Mouse (Mus musculus): ENCODE results near the gene Zfp663.

Gene Zfp663

DNA sequence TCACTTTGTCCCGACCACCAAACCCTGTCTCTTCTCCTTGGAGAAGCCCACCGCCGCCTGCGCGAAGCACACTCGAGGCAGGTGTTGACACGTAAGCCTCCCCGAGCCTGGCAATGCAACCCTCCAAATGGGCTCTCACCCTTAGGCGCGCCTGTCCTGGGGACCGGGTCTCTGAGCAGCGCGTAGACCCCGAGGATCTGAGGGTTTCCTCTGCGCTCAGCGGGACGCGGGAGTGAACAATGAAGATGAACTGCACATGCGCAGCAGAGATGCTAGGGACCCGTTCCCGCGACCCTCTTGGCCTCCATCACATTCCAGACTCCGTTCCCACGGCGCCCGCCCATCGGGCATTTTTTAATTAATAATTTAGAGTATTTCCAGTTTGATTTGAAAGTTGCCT lies at the start of gene Zfp663:
Gene Zfp663 (minus strand): TSS at position 234 of the 400 bp plus-strand sequence.
- no peak for DNase-seq (ENCODE audit: low spot score in 2 of 2)

DNA sequence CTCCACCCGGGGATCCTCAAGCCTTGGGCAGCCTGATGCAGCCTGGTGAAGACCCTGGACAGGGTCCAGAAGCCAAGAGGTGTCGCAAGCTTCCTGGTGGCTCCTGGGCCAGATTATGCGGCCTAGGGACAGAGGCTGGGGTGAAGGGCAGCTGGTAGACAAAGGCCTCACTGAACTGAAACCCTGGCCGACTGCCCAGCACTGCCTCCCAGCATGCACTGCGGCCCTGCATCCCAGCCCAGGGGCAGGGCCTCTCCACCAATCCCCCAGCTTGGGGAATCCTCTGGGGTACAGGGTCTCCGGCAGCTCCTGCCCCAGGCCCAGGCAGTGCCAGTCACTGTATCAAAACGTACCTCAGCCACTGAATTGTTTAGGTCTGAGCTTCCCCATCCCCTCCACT lies 48.8 kb upstream of the Zfp663 start:
- no peak for DNase-seq (ENCODE audit: low spot score in 2 of 2)

DNA sequence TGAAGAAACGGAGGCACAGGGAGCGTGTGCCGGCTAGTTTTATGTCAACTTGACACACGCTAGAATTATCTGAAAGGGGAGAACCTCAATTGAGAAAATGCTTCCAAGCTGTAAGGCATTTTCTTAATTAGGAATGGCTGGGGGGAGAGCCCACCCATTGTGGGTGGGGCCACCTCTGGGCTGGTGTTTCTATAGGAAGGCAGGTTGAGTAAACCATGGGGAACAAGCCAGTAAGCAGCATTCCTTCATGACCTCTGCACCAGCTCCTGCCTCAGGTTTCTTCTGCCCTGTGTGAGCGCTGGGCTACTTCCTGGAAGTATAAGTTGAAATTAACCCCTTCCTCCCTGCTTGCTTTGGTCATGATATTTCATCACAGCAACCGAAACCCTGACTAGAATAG lies 47.3 kb upstream of the Zfp663 start:
- DNase-seq (ENCODE audit: low spot score in 2 of 2), result no peak

DNA sequence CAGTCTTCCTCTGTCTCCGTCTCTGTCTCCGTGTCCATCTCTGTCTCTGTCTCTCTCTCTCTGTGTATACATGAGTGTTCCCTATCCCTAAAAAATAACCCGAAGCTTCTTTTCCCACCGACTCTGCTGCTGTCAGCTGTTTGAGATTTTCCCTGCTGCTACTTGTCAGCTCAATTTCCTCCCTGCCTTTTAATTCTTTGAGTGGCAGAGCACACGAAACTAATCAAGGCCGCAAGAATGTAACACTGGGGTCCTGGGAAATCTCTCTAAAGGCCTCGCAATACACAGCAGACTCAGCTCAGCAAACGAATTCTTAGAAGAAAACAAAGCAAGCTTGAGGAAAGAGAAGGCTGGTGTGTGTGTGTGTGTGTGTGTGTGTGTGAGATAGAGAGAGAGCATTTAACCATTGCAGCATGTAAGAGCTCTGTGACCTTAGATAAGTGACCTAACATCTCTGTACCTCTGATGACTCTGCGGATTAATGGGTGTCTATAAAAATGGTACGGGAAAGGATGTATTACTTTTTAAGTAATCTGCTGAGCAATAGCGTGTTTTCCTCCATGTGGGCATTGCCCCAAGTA lies 46.7 kb upstream of the Zfp663 start:
- DNase-seq (ENCODE audit: low spot score in 2 of 2), result no peak

DNA sequence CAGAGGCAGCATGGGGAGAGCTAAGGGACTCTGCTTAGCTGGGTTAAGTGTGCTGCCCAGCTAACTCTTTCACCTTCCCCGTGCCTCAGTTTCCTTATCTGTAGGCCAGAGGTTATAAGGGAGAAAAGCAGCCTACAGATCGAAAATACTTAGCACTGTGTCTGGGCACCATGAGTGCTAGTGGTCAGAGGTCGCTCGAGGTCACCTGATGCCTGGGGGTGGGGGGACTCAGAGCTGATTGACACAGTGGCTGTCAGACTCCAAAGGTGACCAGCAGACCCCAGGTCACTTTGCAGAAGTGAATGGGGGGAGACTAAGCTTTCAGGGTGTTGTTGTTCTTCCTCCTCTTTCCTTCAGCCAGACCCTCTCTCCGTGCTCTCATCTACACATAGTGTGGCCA lies 45.8 kb upstream of the Zfp663 start:
- DNase-seq (ENCODE audit: low spot score in 2 of 2), result no peak

DNA sequence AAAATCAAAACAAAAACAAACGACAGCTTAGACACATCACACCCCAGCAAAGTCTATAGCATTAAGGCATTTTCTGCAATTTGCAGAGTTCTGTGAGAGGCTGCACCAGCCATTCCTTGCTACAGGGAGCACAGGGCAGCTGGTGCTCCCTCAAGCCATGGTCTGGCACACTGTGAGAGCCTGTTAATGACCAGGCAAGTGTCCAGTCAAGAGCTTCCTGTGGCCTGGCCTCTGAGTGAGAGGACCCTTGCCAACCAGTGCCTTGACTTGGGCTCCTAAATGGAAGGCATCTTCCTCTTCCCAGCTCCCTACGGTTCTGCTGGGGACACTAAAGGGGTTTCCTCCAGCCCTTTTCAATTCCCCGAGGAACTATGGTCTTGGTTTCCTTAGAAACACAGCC lies 45.4 kb upstream of the Zfp663 start:
- DNase-seq (ENCODE audit: low spot score in 2 of 2), result no peak

DNA sequence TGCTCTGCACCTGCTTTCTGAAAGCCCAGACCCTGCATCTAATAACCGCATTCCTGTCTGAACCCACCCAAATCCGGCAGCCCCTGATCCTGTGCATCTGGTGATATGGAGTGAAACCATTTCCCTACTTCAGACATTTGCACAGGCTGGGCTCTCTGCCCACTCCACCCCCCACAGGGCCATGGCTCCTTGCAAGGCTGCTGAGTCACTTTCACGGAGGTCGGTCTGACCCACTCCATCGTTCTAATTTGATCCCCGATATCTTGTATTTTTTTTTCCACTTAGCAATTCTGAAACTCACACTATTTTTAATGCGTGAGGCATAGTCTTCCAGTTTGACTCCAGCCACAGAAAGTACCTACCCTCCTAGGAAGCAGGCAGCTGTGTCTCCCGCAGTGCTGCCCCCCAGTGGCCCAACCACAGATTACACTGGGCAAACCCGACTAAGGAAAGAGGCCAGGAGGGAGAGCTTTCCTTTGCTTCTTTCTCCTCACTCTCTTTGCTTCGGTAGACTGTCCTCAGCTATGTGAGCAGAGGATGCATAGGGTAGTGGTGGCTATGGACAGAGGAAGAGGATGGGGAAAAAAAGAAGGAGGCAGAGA lies 39.3 kb upstream of the Zfp663 start:
- DNase-seq (ENCODE audit: low spot score in 2 of 2), result peak; percentile 26 to 71

DNA sequence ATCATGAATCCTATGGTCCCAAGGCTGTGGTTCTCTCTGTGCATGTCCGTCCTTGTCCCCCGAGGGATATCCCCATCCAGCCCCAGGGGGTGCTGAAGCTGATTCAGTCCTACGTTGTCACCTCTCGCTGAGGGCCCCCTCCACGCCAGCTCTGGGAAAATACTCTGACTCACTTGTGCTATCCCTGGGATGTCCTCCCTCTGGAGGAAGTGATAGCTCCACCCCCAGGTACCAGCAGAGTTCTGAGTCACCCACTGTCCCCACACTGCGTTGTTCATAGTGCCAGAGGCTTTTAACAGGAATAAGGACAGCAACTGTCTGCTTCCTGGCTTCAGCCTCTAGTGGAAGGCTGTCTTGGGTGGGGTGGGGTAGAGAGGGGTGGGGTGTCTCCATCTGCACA lies 36.8 kb upstream of the Zfp663 start:
- DNase-seq (ENCODE audit: low spot score in 2 of 2), result no peak

DNA sequence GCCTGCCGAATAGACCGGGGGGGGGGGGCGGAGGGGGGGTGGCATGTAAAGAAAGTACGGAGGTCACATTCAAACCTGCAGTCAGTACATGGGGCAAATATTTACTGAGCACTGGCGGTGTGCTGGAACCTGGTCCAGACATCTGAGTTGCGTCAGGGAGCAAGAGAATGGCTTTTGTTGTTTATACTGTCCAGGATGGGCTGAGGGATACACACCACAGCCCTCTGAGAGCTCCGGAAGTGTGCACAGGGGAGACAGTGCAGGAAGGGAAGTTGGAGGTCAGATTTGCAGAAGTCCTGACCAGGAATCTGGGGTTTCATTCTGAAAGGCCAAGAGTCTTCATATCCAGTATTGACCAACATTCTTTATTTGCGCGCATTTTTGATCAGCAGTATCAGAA lies 36.4 kb upstream of the Zfp663 start:
- DNase-seq (ENCODE audit: low spot score in 2 of 2), result no peak

DNA sequence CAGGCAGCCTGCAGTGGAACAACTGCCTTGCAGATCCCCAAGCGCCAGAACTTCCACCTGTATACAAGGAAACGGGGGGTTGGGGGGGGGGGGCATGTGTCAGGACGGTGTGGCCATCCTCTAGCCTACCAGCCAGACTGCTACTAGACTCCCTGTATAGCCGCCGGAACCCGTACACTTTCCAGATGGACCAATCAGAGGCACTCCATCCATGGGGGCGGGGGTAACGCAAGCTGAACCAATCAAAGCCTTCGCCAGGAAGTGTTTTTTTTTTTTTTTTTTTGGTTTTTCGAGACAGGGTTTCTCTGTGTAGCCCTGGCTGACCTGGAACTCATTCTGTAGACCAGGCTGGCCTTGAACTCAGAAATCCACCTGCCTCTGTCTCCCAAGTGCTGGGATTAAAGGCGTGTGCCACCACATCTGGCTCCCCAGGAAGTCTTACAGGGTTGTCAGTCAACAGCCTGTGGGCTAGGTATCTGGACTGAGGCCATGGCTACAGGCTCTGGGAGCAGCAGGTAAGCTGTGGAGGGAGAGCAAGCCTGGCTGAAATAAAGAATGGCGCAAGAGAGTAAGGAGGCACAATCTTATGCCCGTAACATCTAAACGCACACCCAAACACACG lies 29.7 kb upstream of the Zfp663 start:
- DNase-seq (ENCODE audit: low spot score in 2 of 2), result no peak

DNA sequence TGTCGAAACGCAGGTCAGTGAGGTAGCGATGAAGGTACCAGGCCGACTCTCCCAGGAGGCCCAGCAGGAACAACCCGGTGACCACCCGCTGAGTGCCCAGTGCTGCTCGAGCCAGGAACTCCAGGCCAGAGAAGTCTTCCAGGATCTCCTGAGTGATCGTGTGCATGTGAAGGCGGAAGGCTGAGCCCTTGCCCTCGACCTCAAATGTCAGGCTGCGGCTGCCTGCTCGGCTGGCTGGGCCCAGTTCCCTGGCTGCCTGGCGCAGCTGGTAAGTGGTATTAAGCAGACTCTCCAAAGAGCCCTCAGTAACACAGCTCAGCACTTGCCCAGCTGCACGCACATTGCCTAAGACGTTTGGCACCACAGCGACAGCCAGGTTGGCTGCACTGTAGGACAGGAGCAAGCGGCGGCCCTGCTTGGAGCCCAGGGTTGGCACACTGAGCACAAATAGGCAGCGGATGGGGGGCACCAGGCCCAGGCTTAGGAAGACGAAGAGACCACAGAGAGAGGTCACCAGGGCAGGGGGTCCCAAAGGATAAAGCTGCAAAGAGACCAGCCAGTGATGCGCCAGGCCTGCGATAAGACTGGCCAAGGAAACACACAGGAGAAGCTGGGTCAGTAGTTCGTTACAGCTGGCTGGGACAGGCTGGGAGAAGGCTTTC lies 29.1 kb upstream of the Zfp663 start:
- DNase-seq (ENCODE audit: low spot score in 2 of 2), result no peak

DNA sequence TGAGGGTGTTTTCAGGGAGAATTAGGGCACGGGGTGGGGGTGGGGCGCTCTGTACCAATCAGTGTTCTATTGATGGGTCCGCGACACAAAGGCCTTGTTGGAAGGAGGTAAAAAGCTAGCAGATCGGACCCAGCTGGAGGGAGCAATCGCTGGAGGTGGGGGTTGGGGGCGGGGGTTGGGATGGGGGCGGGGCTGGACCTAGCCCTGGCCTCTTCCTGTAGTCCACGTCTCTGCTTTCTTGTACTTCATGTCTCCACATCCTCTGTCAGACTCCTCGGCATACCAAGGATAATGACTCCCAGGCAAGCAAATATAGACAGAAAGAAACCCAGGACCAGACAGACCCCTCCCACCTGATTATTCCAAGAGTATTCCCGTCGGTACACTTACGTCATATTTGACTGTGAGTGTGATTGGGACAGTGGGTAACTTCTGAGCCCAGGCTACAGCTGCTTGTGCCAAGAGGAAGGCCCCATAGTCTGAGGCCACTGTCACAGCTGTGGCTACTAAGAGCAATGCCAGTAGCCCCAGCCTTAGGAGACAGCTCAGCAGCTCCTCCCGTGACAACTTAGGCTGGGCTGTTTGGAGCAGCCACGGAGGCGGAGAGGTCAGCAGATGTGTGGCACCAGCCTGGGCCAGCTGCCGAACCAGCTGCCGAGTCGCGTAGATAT lies 28.4 kb upstream of the Zfp663 start:
- no peak for DNase-seq (ENCODE audit: low spot score in 2 of 2)

DNA sequence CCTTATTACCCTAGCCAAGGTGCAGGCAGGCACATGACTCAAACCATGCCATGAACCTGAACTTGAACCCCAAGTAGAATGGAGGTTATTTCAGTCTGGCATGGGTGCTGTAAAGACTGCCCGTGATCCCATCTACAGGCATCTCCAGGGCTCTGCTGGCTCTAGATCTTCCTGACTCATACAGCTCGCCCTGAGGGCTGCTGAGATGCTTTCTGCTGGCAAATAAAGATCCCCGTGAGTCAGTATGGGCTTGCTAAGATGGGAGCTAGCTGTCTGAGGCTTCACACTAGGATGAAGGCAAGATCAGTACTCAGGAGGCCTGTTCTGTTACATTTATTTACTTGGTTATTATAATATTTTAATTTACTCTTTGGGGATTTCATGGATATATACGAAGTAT lies 23.6 kb upstream of the Zfp663 start:
- no peak for DNase-seq (ENCODE audit: low spot score in 2 of 2)

DNA sequence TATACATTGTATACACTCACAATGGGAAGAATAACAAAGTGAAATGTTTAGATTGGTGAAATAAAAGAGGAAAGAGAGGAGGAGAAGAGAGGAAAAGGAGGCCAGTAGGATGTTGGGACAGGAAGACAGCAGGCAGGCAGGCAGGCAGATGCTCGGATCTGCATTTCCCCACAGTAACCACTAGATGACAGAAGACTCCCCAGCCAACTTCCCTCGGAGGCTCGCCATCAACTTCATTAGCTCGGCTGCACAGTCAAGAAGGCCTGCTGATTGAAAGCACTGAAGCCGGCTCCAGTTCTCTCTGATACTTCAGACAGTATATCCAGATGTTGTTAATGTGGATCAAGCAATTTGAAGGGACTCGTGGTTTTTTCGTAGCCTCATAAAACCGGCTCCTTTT lies 23.0 kb upstream of the Zfp663 start:
- peak in 1 of 2 experiments; percentile 32 for DNase-seq (ENCODE audit: low spot score in 2 of 2)

DNA sequence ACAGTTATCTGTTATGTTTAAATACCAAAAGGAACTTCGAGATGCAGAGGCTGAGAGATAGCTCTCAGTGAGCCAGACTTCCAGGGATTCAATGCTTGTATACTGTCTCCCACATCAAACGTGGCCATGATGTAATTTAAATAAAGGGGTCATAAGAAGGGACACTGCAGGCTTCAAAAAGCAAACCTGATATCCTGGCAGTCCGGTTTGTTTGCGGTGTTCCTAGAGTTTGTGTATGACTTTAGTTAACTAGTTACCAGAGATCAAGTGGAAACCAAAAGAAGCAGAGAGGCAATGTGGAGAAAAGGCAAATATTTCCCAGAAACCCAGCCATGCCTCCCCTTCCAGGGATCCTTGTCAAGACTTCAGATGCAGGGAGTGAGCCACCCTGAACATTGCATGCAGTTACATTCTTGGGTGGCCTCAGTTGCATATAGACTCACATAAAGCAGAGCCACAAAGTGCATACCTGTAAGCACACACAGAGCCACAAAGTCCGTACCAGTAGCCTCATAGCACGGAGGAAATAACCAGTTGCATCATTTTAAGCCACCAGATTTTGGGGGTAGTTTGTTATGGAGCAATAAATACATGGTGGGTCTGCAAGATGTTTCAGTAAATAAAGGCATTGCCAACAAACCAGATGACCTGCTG lies 20.9 kb upstream of the Zfp663 start:
- no peak for DNase-seq (ENCODE audit: low spot score in 2 of 2)

DNA sequence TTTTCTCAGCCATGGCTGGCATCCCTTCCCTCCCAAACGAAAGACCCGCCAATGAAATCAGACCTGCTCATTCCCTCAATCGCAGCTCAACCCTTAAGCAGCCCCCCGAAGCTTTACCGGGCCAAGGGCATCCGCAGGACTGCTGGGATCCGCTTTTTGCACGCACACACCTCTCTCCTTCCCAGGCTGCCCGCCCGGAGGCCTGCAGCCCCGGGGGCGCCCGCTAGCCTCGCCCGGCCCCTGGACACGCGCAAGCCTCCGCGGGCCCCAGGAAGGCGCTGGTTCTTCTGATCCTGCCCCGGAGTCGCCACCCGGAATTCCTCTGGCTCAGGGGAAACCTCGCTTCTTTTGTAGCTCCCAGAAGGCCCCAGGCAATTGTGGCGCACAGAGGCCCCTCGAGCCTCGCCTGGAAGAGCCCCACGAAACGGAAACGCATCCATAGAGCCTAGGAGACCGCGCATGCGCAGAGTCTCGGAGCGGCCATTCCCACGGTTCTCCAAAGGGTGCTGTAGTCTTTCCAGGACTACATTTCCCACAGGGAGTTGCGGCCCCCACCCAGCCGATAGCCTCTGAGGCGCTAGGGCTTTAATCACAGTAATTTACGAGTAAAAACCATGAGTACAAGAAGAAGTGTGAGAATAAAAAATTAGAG lies 19.4 kb upstream of the Zfp663 start, which contains the start of gene Zfp334:
Gene Zfp334 (minus strand): TSS at position 416 of the 652 bp plus-strand sequence.
- peak in 1 of 2 experiments; percentile 50 for DNase-seq (ENCODE audit: low spot score in 2 of 2)

DNA sequence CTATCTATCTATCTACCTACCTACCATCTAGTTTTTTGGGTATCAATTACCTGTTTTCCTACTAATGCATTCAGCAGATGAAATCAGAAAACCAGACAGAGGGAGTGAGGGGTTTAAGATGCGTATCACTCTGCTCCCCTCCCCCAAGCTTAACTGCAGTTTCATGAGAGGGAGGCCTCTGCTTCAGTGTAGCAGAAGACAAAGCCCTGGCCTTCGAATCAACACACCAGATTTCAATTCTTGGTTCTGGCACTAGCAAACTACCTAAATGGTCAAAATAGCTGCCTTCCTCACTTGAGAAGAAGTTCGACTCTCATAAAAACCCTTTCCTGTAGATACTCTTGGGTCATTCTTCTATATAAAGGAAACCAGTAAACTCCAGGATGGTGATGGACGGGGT lies 18.8 kb upstream of the Zfp663 start:
- no peak for DNase-seq (ENCODE audit: low spot score in 2 of 2)

DNA sequence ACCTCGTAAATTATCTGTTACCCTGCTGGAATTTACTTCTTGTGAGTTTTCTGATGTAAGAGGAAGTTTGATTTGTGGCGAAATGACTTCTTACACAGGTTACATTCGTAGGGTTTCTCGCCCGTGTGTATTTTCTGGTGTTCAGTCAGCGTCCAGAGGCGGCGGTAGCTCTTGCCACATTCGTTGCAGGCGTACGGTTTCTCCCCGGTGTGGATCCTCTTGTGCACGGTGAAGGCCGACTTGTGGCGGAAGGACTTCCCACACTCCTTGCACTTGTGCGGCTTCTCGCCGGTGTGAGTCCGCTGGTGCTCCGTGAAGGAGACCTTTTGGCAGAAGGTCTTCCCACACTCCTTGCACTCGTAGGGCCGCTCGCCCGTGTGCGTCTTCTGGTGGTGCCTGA lies 11.5 kb upstream of the Zfp663 start:
- DNase-seq (ENCODE audit: low spot score in 2 of 2), result no peak

DNA sequence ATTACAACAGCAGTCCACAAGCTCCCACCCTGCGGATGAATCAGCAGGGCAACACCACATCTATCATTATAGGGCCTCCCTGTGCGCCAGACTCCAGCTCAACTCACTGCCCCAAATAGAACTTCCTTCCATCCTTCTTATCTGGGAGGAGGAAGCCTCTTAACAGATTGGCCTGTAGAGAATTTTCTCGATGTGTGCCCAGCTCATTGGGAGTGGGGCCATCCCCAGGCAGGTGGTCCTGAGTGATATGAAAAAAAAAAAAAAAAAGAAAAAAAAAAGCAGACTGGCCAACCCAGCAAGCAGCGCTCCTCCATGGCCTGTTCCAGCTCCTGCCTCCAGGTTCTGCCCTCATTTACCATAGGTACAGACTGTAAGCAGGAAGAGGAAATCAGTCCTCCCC lies 7.5 kb upstream of the Zfp663 start:
- DNase-seq (ENCODE audit: low spot score in 2 of 2), result no peak

DNA sequence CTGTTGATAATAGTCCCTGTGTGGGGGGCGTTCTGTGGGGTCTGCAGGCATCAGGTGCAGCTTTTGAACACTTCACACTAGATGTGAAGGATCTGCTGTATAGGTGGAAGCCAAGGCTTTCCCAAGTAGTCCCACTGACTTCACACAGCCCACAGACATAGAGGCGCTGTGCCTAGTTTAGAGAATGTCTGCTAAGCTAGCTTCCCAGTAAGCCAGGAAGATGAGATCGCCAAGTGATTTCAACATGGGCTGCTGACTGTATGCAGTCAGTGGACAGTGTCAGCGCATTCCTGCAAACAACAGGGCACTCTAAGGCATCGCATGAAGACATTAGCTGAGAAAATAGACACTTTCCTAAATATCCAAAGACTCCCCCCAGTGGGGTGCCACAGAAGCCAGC lies 6.9 kb upstream of the Zfp663 start:
- no peak for DNase-seq (ENCODE audit: low spot score in 2 of 2)

DNA sequence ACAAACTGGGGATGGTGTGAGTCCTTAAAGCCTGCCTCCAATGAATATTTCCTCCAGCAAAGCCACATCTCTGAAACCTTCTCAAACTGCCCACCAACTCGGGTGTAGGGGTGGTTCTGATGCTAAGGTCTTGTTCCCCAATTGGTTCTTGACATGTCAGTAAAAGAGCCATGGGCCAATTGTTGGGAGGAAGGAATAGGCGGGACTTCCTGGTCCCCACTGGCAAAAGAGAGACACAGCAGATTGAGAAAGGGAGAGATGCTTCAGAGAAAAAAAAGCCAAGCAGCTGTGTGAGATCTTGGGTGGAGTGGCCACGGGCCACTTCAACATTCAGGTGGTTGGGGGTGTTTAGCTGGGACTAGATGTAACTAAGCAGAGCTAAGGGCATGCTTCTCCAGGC lies 2.5 kb upstream of the Zfp663 start:
- DNase-seq (ENCODE audit: low spot score in 2 of 2), result no peak

All from spleen, postnatal 10 days (tissue).